Mouse (Mus musculus) MEL (cell line): ENCODE results near the gene Elob.

ENCODE experiments used
- CHD2 ChIP-seq: IDR thresholded peaks from 2 replicates; pipeline ENCODE4 v1.6.1; 2011; ENCODE audit warnings: low read length, improper control_type of control experiment
- CTCF ChIP-seq, 3 experiments: IDR thresholded peaks in 2 of 3; conservative IDR thresholded peaks in 1 of 3; 2 replicates each; pipeline ENCODE4 v1.5.1; 2011 to 2012; ENCODE audit warnings: low read length in 3 of 3, low read depth in 2 of 3, mild to moderate bottlenecking in 2 of 3, improper control_type of control experiment in 1 of 3, inconsistent platforms in 1 of 3, mixed read lengths in 1 of 3, moderate library complexity in 1 of 3; ENCODE audit not compliant: control insufficient read depth in 1 of 3, insufficient read depth in 1 of 3, poor library complexity in 1 of 3, severe bottlenecking in 1 of 3
- EP300 ChIP-seq, 2 experiments: IDR thresholded peaks; 2 replicates each; pipeline ENCODE4 v1.6.1; 2011; ENCODE audit warnings: improper control_type of control experiment in 2 of 2, low read length in 2 of 2, low read depth in 1 of 2, mild to moderate bottlenecking in 1 of 2
- JUND ChIP-seq: IDR thresholded peaks from 2 replicates; pipeline ENCODE4 v1.6.1; 2011; ENCODE audit warnings: low read depth, mild to moderate bottlenecking, improper control_type of control experiment, low read length
- KAT2A ChIP-seq: conservative IDR thresholded peaks from 2 replicates; pipeline ENCODE4 v1.6.1; 2012; ENCODE audit warnings: low read depth, low read length, improper control_type of control experiment, inconsistent platforms
- MAX ChIP-seq: IDR thresholded peaks from 2 replicates; pipeline ENCODE4 v1.6.1; 2011; ENCODE audit warnings: low read length, improper control_type of control experiment
- POLR2A ChIP-seq, 2 experiments: IDR thresholded peaks; 2 replicates each; pipeline ENCODE4 v1.6.1; 2011 to 2012; ENCODE audit warnings: low read length in 2 of 2, mild to moderate bottlenecking in 2 of 2, control low read depth in 1 of 2, improper control_type of control experiment in 1 of 2, low read depth in 1 of 2, moderate library complexity in 1 of 2; ENCODE audit not compliant: control insufficient read depth in 1 of 2, insufficient read depth in 1 of 2, poor library complexity in 1 of 2
- POLR2AphosphoS2 ChIP-seq: IDR thresholded peaks from 2 replicates; pipeline ENCODE4 v1.6.1; 2011; ENCODE audit warnings: low read length, improper control_type of control experiment
- SMC3 ChIP-seq: IDR thresholded peaks from 2 replicates; pipeline ENCODE4 v1.6.1; 2011; ENCODE audit warnings: low read depth, low read length, improper control_type of control experiment
- TCF12 ChIP-seq: IDR thresholded peaks from 2 replicates; pipeline ENCODE4 v1.6.1; 2014; ENCODE audit warnings: low read depth, mild to moderate bottlenecking, inconsistent platforms, low read length, improper control_type of control experiment, moderate library complexity
- UBTF ChIP-seq: IDR thresholded peaks from 2 replicates; pipeline ENCODE4 v1.6.1; 2012; ENCODE audit warnings: low read depth, mild to moderate bottlenecking, inconsistent platforms, low read length, improper control_type of control experiment, moderate library complexity, borderline replicate concordance; ENCODE audit not compliant: insufficient read depth
- USF2 ChIP-seq, 2 experiments: IDR thresholded peaks; 2 replicates each; pipeline ENCODE4 v1.6.1; 2011 to 2012; ENCODE audit warnings: improper control_type of control experiment in 2 of 2, low read length in 2 of 2, borderline replicate concordance in 1 of 2, inconsistent platforms in 1 of 2, low read depth in 1 of 2, mild to moderate bottlenecking in 1 of 2; ENCODE audit not compliant: insufficient read depth in 1 of 2

DNA sequence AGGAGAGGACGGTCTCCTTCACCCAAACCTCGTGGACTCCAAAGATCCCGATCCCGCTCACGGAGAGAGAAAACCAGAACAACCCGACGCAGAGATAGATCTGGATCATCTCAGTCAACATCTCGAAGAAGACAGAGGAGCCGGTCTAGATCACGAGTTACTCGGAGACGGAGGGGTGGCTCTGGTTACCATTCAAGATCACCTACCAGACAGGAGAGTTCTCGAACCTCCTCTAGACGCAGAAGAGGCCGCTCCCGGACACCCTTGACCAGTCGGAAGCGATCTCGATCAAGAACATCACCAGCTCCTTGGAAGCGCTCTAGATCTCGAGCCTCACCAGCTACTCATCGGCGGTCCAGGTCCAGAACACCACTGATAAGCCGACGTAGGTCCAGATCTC lies 9.7 kb downstream of the Elob start:
- no peak for TF ChIP-seq KAT2A
- TF ChIP-seq JUND = no peak
- TF ChIP-seq MAX = no peak
- TF ChIP-seq POLR2A (IDR thresholded peaks at IDR 0.05; ENCODE audit: control insufficient read depth in 1 of 2, insufficient read depth in 1 of 2, low read depth in 1 of 2, low read length in 2 of 2, poor library complexity in 1 of 2) = no peak; a peak in 1 of 4 replicates
- TF ChIP-seq USF2 (IDR thresholded peaks at IDR 0.05; ENCODE audit: borderline replicate concordance in 1 of 2, insufficient read depth in 1 of 2, low read depth in 1 of 2, low read length in 2 of 2) = no peak
- no peak for TF ChIP-seq UBTF
- TF ChIP-seq EP300 (IDR thresholded peaks at IDR 0.05; ENCODE audit: low read depth in 1 of 2, low read length in 2 of 2) = no peak
- no peak for TF ChIP-seq CHD2
- TF ChIP-seq CTCF (IDR thresholded peaks at IDR 0.05 in 2 of 3, conservative IDR thresholded peaks at IDR 0.05 in 1 of 3; ENCODE audit: control insufficient read depth in 1 of 3, insufficient read depth in 1 of 3, low read depth in 2 of 3, low read length in 3 of 3, poor library complexity in 1 of 3, severe bottlenecking in 1 of 3) = no peak
- TF ChIP-seq TCF12 = no peak
- TF ChIP-seq SMC3 = no peak
- no peak for TF ChIP-seq POLR2AphosphoS2
